Mouse (Mus musculus): ENCODE results near the gene Helb. TPM values are rescaled to one million over a fixed set of nuclear protein-coding genes. Genes with fewer than 3 reads are reported as not detected.

The Helb gene
- polyA plus RNA-seq, 1 experiment from 2014 or later = 3.8 TPM

- Histone ChIP-seq H3K9ac (ENCODE audit: low read depth, low read length) (no peak overlapping the region), H3K4me2 (ENCODE audit: low read length) (no peak overlapping the region), H3K4me1 (replicated peaks; ENCODE audit: insufficient read depth, low read length) (no peaks in the 10 kb centered on the region), H3K36me3 (ENCODE audit: insufficient read depth, low read length) (no peaks in the 10 kb centered on the region), H3K27ac (no peak overlapping the region), H3K27me3 (ENCODE audit: insufficient read depth, low read length) (no peaks in the 10 kb centered on the region), H3K9me3 (replicated peaks; ENCODE audit: low read length) (no peaks in the 10 kb centered on the region), H3K4me3 (replicated peaks; ENCODE audit: low read depth, low read length) (no peak overlapping the region)
- WGBS = 57% methylated on average over 15 of the region's 15 CpGs
- ATAC-seq (replicated peaks; ENCODE audit: low FRiP score, low read depth) = no peak
- TF ChIP-seq CTCF (IDR thresholded peaks at IDR 0.05; ENCODE audit: low read depth) = no peak
- no peak for DNase-seq (ENCODE audit: low spot score)
Measured at GRCm38 (mm10) chr10:120035211-120035733, 77.5 kb downstream of the Helb start.

- Histone ChIP-seq H3K4me2 (ENCODE audit: low read length) (no peak overlapping the region), H3K36me3 (ENCODE audit: insufficient read depth, low read length) (no peaks in the 10 kb centered on the region), H3K4me1 (replicated peaks; ENCODE audit: insufficient read depth, low read length) (no peaks in the 10 kb centered on the region), H3K4me3 (replicated peaks; ENCODE audit: low read depth, low read length) (no peak overlapping the region), H3K9me3 (replicated peaks; ENCODE audit: low read length) (no peaks in the 10 kb centered on the region), H3K27ac (no peak overlapping the region), H3K9ac (ENCODE audit: low read depth, low read length) (no peak overlapping the region), H3K27me3 (ENCODE audit: insufficient read depth, low read length) (no peaks in the 10 kb centered on the region)
- no peak for TF ChIP-seq CTCF (IDR thresholded peaks at IDR 0.05; ENCODE audit: low read depth)
- WGBS = 72% methylated on average over 9 of the region's 9 CpGs
- DNase-seq (ENCODE audit: low spot score) (no peak), ATAC-seq (replicated peaks; ENCODE audit: low FRiP score, low read depth) (no peak)
Measured at GRCm38 (mm10) chr10:120033866-120034265, 78.9 kb downstream of the Helb start.

Other genes with a start within 250 kb of the Helb start
- 403 and 412 TPM in 2 replicates for gene Tmbim4, start 88.6 kb upstream of the Helb start, polyA plus RNA-seq (2015; fragmentation: Nextera tagmentation; extraction: Ambion mirVana)
- gene Irak3, start 89.1 kb upstream of the Helb start, polyA plus RNA-seq (2015; fragmentation: Nextera tagmentation; extraction: Ambion mirVana) = 1.5 TPM in 2 replicates
- 53.3 and 54.3 TPM in 2 replicates for gene Llph, start 114.1 kb upstream of the Helb start, polyA plus RNA-seq (2015; fragmentation: Nextera tagmentation; extraction: Ambion mirVana)